Mouse (Mus musculus): ENCODE measurements around the gene Rab31.

The Rab31 gene

GRCm38 (mm10) chr17:65739874-65740725 lies 32.5 kb downstream of the Rab31 start:
- DNase-seq (ENCODE audit: low spot score in 2 of 2) = no peak

DNA sequence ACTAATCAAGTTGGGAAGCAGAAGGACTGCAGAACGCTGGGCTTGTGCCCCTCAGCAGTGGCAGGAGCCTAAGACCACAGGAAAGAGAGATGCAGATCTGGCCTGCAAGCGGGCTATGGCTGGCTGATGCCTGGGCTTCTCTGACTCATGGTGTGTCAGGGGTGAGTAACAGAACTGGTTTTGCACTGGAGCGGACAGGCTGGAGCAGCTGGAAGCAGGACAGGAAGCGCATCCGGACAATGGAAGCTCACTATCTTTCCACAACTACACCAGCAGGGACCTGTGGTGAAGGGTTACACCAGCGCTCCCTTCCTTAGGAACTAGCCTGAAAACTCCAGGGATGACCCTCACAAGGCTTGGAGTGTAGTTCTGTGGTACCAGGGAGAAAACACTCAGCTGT lies 34.9 kb downstream of the Rab31 start:
- no peak for DNase-seq (ENCODE audit: low spot score in 2 of 2)

DNA sequence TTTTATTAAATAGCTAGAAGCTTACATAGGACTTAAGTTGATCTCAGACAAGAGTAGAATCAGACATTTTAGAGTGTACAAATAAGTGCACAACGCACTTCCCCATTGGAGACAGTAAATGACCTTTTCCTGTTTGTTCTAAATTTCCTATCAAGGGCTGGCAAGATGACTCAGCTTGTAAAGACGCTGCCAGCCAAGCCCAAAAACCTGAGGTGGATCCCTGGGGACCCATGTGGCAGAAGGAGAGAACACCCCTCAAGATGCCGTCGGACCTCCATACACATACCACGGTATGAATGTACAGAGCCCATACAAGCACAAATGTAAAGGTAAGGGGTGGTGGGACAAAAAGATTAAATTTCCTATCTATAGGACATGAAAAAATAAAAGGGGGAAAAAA lies 35.4 kb downstream of the Rab31 start:
- DNase-seq (ENCODE audit: low spot score in 2 of 2) = no peak

- no peak for DNase-seq (ENCODE audit: low spot score in 2 of 2)
These were observed 37.5 kb downstream of the Rab31 start for GRCm38 (mm10) chr17:65735088-65735487.

DNA sequence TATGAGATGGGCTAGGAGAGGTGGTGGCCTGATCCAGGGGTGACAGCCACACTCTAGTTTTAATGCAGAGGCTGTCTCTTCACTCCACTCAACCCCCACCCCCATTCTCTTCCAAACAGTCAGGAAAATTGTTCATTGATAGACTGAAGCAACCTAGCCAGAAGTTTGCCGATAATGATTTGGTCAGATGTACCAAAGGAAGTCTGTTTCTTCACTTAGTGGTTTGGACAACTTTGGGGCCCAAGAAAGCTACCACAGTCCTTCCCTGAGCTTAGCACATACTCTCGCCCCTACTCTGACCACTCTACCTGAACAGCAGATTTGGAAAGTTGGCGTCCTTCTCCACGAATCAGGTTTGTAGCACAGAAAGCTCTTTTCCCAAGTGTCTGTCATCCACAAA lies 39.9 kb downstream of the Rab31 start:
- DNase-seq (ENCODE audit: low spot score in 2 of 2) = no peak

- no peak for DNase-seq (ENCODE audit: low spot score in 2 of 2)
These were observed 40.8 kb downstream of the Rab31 start for GRCm38 (mm10) chr17:65731710-65732109.

DNA sequence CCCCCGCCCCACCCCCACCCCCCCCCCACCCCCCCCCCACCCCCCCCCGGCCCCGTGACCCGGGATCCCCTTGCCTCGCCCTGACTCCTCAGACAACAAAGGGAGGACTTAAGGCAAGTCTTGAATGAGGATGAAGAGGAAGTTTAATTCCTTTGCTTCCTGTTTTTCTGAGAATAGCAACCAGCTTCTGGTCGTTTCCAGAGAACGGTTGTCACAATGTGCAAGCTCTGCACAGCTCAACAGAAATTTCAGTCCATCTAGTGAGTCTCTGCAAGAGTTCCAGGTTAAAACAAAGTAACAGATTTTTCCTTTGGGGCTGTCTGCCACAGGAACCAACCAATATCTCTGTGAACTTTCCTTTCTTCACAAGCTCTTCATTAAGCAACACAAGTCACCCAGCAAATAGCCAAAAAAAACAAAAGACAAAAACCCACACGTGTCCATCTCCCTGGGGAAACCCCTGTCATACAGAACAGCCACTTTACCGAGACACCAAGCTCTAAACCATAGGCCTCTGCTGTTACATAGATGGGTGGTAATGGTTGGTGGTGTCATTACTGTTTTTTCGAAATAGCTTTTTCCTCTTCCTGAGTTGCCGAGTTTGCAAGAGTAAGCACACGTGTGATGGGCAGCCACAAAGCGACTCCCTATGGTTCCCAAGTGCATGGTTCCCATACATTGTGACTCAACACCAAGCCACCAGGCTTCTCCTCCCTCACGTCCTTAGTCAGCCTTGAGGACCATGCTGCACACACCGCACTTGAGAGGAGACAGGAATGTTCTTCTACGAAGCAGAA lies 42.4 kb downstream of the Rab31 start:
- DNase-seq (ENCODE audit: low spot score in 2 of 2) = no peak

DNA sequence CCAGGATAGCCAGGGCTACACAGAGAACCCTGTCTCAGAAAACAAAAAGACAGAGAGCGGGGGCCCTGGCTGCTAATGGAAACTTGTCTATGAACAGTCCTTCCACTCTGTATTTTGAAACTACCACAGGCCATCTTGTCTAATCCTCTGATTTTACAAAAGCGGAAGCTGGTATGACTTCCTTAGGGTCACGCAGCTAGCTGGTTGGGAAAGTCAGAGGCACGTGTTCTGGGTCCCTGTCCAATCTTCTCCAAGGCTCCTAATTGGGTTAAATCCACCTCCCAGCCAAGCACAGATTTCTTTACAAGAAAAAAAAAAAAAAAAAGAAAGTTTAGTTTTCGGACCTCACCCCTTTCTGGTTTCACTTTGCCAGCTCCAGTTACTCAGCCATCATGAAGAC lies 45.8 kb downstream of the Rab31 start:
- DNase-seq (ENCODE audit: low spot score in 2 of 2) = no peak

DNA sequence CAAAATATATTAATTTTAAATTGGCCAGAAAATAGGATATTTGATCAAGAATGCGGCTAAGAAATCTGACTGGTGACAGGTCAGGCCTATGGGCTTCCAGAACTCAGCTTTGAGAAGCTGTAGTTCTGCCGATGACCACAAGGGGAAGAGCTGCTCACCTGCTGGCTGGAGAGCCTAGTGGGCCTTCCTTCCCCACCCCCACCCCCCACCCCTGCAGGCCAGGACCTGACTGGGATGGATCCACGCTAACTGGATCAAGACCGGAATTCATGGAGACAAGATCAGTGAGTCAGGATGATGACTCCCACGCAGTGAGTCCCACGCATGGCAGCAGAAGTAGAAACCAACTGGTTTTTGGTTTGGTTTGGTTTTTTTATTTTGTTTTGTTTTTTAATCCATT lies 46.3 kb downstream of the Rab31 start:
- DNase-seq (ENCODE audit: low spot score in 2 of 2) = no peak

DNA sequence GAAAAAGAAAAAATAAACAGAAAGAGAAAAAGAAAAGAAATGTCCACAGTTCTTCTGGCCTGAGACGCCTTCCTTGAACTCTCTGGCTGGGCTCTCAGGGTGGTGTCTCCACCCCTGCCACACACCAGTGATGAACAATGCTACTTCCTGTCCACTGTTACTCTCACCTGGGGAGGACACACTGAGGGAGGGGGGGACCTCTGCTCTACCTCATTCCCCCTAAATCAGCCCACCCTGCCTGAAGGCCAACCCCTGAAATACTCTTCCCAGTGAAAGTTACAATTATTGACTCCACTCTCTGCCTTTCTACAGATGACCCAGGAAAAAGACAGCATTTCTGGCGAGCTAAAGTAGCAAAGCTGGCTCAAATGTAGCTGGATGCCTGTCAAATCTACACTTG lies 46.7 kb downstream of the Rab31 start:
- no peak for DNase-seq (ENCODE audit: low spot score in 2 of 2)

GRCm38 (mm10) chr17:65725381-65725780 lies 47.2 kb downstream of the Rab31 start:
- DNase-seq (ENCODE audit: low spot score in 2 of 2) = no peak

GRCm38 (mm10) chr17:65724254-65724653 lies 48.3 kb downstream of the Rab31 start:
- no peak for DNase-seq (ENCODE audit: low spot score in 2 of 2)

- DNase-seq (ENCODE audit: low spot score in 2 of 2) = no peak
These were observed 48.9 kb downstream of the Rab31 start for GRCm38 (mm10) chr17:65723633-65724032.

GRCm38 (mm10) chr17:65721330-65721729 lies 51.2 kb downstream of the Rab31 start:
- no peak for DNase-seq (ENCODE audit: low spot score in 2 of 2)

DNA sequence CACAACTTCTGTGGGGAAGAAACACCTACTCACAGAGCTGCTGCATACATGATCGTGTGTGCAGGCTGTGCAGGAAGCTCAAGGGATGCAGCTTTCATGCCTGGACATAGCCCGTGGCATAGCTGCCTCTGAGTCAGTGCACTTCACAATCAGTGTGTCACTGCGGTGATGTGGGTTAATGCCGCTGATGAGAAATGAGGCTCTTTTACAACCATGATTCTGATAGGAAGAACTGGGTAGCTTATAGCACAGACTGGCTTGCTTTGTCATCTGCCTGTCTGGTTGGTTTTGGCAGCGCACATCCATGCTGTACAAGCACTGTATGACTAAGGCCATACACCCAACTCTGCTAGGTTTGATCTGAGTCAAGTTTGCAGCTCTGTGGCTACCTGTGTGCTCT lies 52.7 kb downstream of the Rab31 start:
- no peak for DNase-seq (ENCODE audit: low spot score in 2 of 2)

- DNase-seq (ENCODE audit: low spot score in 2 of 2) = no peak
These were observed 54.0 kb downstream of the Rab31 start for GRCm38 (mm10) chr17:65718578-65718977.

GRCm38 (mm10) chr17:65717658-65718199 lies 54.8 kb downstream of the Rab31 start:
- no peak for DNase-seq (ENCODE audit: low spot score in 2 of 2)

GRCm38 (mm10) chr17:65714060-65714459 lies 58.5 kb downstream of the Rab31 start:
- no peak for DNase-seq (ENCODE audit: low spot score in 2 of 2)

DNA sequence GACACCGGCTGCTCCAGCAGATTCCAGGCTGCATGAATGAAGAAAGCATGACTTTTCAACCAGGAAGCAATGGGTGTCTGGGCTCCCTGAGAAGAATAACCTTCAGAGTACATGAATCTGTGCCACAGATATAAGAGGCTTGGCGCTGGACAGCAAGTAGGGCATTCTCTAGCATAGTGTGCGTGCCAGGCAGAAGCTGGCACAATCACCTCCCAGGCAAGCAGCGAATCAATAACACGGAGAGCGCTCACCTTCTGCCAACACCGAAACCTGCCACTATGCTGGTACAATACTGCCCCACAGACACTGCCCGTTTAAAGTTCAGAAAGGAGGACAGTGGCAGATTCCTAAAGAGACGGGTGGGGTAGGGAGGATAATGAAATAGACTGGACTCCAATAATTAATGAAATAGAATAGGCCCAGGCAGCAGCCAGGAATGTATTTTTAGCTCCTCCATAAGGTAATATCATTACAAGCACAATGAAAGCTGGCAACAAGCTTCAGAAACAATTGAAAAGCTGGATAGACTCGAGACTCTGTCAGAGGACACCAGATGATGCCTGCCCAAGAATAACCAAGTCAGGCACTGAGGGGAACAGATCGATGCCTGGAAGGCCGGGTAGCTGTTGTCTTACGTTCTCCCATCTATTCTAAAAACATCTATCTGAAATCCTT lies 59.6 kb downstream of the Rab31 start:
- DNase-seq (ENCODE audit: low spot score in 2 of 2) = no peak

DNA sequence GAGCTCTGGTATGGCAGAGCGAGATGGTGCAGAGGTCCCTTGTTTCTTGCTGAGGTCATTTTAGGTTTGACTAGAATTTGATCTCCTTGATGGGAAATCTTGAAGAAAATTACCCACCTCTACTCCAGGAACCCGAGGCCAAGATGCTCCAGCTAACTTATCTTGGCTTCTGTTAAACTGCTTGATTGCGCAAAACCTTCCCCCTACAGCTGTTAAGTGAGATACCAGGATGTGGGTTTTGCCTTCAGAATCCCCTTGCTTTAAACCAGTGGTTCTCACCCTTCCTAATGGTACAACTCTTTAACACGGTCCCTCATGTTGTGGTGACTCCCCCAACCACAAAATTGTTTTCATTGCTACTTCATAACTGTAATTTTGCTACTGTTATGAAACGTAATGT lies 60.8 kb downstream of the Rab31 start:
- no peak for DNase-seq (ENCODE audit: low spot score in 2 of 2)

DNA sequence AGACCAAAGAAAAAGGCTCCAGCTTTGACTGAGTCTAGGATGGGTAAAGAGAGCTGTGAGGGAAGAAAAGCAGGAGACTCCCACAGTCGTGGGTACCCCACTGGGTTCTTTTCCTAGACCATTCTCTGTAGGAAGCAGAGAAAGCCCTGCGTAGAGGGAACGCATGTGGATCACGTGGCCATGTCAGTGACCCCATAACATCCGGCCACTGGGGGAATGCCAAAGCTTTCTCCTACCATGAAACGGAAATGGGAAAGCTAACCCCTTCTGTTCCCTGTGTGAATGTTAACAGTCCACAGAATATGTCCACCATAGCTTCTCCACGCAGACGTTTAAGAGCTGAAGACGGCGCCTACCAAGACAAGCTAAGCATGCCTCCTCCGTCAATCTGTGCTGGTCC lies 62.0 kb downstream of the Rab31 start:
- no peak for DNase-seq (ENCODE audit: low spot score in 2 of 2)

DNA sequence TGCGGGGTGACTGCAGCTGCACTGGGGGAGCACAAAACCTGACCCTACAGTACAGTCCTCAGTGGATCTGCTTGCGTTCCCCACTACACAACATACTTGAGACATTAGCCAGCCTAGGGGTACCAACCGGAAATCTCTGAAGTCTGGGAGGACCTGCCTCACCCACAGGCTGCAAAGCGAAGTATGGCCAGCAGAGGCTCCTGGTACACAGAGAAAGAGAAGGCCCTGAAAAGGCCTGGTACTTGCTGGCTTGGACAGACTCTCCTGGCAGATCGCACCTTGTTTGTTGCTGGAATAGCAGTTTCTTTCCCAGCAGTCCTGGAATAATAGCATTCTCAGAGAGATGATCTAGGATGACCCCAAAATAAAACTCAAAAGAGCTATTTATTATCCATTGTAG lies 66.3 kb downstream of the Rab31 start:
- DNase-seq (ENCODE audit: low spot score in 2 of 2) = peak; percentile 78 to 83

Measured in right cerebral cortex, postnatal 10 days (tissue).